Mouse (Mus musculus): Measurements from ENCODE around the gene Mrps36.
"Not testable (repeated sequence)": the region's sequence is repeated elsewhere in the genome, so short reads cannot be mapped to it uniquely, and the experiment has no call there.

Mrps36 gene

DNA sequence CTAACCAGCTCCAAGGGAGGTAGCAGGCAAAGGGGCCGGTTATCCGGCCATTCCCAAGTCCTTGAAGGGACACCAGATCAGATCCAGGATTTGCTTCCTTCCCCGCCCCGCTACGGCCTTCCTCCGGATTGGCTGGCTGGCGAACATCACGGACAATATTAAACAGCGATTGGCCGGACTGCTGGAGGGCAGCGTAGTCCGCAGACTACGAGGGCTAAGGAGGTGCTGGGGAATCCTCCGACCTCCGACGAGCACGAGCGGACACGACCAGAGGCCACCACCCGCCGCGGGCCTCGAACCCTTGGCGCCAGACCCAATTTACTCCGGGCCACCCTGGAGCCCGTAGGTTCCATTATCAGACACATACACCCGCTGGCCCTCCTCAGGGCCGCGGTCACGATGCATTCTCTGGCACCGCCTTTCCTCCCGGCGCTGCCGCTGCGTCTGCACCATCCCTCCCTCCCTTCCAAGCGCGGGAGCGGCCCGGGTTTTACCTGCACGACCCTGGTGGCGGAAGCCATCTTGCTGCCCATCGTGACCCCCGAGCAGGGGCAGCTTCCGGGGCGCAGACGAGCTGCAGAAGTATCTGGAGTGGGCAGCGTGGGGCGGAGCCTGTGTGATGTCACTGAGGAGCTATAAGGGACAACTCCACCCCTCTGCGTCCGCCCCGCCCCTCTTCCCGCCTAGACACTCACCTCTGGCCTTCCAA, at the start of gene Mrps36:
Mrps36 (minus strand) TSS at position 624 of the 709 bp plus-strand sequence.
- ATAC-seq (ENCODE audit: low TSS enrichment), result peak; percentile 91

DNA sequence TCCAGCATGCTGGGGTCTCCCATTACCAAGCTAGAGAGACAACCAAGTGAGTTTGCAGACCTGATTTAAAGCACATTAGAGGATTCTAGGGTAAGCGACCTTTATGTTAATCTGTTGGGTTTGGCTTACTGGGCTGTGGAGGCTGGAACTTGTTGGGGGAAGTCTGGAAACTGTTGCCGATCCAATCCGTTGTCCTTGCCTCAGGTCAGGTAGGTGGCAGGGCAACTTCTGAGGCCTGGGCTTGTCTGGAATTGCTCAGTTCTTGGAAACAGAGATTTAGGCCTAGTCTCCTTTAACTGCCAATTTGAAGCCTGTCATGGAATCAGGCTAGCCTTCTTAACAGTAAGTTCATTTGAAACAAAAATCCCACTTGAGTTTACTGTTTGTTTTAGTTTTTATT, 44.6 kb upstream of the Mrps36 start:
- no peak for ATAC-seq (ENCODE audit: low TSS enrichment)

DNA sequence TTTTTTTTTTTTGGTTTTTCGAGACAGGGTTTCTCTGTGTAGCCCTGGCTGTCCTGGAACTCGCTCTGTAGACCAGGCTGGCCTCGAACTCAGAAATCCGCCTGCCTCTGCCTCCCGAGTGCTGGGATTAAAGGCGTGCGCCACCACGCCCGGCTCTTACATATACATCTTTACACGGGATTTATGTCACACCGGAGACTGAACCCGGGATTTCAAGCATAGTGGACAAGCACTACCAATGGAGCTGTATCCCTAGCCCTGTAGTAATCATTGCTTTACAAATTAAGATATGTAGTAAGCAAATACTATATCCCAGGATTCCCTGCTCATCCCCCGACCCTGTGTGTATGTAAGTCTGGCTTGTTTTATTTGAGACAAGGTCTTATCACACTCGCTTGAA, 43.6 kb upstream of the Mrps36 start:
- ATAC-seq (ENCODE audit: low TSS enrichment), result not testable (repeated sequence)

DNA sequence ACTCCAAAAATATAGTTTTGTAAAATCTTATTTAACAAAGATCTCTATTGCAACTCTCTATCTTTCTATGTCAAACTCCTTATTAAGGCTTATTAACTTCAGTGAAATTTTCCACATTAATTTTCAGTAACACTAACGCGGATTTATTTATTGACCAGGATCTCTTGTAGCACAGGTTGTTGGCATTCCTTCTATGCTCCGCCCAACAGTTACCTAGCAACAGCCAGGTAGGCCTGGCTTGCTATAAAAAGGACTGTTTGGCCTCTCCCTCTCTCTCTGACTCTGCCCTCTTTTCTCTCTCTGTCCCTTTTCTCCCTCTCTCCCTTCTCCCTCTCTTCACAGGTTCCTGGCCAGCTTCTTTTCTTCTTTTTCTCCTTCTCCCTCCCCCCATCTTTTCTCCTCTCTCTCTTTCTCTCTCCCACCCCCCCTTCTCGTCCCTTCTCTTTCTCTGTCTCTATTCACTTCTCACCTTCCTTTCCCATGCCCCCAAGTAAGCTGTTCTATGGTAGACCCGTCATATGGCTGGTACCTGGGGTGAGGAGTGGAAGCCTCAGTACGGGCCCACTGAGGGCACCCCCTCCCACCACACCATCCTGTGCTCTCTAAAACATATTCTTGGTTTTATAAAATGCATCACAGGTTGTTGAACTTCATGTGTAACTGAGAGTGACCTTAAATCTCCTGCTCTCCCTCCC, 43.0 kb upstream of the Mrps36 start:
- no peak for ATAC-seq (ENCODE audit: low TSS enrichment)

DNA sequence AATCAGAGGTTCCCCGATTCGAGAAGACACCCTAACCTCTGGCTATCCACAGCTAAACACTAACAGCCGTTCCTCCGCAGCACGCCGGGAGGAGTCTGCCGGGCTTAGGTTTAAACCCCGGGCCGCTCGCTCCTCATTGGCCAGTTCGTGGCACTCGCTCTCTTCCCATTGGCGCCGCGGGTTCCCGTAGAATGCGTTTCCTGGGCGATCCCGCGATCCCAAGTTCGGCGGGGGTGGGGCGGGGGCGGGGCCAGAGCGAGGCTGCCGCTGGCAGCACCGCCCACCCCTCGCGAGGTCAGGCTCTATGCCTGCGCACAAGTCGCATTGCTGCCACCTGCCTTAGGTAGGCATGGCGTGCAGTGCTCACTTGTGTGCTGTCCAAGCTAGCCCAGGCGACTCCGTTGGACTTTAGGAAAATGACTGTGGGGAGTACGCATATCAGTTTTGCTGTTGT, 42.0 kb upstream of the Mrps36 start, which contains the start of gene Ccnb1:
Ccnb1 (minus strand) TSS at position 157 of the 454 bp plus-strand sequence.
- ATAC-seq (ENCODE audit: low TSS enrichment), result peak; percentile 100

DNA sequence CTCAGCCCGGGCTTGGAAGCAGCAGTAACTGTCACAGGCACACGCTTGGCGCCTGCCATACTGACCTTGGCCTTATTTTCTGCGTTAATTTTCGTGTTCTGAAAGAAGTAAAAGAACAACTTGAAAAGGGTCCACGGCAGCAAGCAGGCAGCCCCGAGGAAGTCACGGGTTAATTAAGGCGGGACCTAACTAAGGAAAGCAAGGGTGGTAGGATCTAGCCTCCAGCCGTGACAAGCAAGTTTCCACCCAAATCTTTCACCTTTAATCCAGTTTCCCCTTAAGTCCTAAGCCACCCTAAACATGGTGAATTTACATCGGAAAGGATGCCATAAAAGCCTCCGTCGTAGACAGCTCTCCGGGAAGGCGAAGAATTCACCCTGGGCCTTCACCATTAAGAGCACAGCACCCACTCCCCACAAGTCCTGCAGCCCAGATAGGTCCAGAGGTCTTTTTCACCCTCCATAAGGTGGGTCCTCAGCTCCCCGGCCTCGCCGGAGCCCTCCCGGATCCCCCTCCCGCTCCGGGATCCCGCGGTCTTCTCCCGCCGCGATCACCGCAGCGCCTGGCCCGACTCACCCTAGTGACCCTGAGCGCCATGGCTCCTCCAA, 41.5 kb upstream of the Mrps36 start:
- ATAC-seq (ENCODE audit: low TSS enrichment), result no peak

DNA sequence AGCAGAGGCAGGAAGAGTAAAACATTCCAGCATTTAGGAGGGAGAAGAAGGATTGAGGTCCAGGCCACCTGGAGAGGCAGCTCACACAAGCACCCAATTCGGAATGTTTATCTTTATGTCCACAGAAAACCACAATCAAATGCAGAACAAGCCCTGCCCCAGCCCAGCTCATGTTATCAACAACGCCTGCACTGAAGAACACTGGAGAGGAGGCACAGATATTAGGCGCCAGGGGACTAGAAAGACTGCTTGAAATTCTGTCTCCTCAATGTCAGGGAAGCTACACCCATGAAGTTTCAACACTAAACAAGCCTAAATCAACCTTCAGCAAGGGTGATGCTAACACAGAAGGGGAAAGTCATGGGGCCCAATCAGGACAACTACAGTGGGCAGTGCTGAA, 33.0 kb upstream of the Mrps36 start:
- no peak for ATAC-seq (ENCODE audit: low TSS enrichment)

DNA sequence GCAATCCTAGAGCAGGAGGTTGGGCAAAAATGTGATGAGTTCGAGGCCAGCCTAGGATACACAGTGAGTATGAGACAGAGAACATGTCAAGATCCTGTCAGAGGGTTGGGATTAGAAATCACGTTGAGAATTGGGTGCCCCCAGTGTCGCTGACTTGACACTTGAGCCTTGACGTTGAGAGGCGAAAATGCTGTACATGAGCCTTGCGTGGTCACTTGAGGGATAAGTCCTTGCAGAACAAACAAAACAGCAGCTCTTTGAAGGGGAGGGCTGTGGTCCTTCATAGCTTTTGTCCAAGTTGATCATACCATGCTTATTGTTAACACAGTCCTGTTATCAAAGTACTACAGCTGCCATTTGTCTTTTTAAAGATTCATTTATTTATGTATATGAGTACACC, 32.3 kb upstream of the Mrps36 start:
- ATAC-seq (ENCODE audit: low TSS enrichment), result no peak

DNA sequence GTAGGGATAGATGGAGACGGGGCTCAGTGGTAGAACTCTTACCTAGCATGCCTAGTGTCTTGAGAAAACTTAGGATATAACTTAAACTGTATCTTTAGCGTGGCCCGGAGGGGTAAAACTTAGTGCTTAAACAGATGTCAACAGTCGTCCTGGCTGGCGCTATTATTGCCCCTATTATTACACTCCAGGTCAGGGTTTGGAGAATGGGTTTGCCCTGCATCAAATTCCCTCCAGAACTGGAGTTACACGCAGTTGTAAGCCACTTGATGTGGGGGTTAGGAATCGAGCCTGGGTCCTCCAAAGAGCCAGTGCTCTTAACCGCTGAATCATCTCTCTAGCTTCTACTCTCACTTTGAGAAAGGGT, 31.6 kb upstream of the Mrps36 start:
- ATAC-seq (ENCODE audit: low TSS enrichment), result peak; percentile 39; the same call in 1 of the 2 replicates

DNA sequence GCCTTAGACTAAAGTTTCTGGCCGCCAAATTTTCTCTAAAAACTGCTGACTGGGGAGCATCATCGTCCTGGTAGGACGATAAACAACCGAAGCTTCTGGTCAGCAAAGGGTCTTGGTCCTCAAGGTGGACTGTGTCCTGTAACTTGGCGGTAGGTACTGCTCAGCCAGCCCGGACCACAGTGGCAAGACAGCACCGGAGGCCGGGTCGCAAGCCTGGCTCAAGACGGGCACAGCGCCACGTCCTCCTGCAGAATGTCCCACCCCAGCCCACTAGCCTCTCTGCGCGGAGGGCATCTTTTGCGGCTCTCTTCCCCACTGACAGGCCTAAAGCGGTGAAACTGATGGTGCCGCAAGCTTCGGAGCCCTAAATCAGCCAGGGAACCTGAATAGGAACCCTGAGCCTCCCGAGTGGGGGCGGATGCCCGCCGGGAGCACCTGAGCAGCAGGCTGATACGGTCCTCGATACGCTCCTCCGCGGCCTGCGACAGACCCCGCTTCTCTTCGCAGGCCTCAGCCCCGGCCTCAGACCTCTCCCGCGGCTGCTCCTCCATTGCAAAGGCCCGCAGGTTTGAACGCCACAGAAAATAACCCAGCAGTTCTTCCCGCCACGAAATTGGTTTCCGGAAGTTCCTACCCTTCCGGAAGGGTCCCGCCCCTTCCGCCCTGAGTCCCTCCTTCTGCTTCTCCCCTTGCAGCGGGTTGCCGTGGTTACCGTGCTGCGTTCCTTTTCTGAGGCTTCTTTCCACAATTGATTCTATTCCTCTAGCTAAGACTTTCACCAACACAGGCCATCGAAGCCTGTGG, 31.0 kb upstream of the Mrps36 start, which contains the start of gene Cenph:
Cenph (minus strand) TSS at position 648 of the 804 bp plus-strand sequence.
- ATAC-seq (ENCODE audit: low TSS enrichment), result peak; percentile 100

DNA sequence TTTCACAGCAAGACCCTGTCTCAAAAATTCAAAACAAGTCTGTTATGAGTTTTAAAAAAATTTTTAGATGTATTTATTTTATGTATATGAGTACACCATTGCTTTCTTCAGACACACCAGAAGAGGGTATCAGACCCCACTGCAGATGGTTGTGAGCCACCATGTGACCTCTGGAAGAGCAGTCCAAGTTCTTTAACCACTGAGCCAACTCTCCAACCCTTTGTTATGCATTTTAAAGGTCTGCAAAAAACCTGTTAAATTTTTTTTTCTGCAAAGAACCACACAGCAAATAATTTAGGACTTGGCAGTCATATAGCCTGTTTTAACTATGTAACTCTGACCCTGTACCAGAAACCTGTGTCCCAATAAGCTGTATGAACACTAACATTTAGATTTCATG, 30.2 kb upstream of the Mrps36 start:
- no peak for ATAC-seq (ENCODE audit: low TSS enrichment)

DNA sequence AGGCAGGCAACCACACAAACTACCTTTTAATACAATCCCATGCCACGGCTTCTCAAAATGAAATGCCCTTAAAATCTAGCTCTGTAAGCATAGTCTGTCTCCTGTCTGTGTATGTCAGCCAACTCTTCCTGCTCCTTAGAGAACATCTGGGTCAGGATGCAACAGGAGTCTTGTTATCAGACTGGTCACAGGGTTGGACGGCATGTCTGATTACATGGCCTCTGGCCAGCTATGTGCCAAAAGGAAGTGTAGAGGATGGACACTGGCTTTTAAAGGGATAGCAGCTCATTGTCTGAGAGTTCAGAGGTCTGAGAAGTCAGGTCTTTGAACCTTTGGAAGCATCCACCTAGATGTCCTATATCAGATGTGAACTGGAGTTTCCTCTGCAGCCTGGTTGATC, 10.9 kb upstream of the Mrps36 start:
- no peak for ATAC-seq (ENCODE audit: low TSS enrichment)

DNA sequence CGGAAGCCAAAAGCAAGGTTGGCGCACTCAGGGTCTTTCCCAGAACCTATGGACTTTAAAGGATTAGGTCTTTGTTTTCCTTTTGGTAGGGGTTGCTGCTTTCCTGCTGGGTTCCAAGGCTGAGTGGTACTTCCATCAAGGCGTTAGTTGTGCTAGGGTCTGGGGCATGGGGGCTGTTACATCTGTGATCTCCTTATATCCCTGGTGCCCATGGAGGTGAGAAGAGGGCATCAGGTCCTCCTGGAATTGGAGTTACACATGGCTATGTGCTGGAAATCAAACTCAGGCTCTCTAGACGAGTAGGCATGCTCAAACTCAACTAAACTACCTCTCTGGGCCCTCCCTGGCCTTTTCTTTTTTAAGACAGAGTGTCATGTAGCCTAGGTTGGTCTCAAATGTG, 9.7 kb upstream of the Mrps36 start:
- ATAC-seq (ENCODE audit: low TSS enrichment), result no peak

DNA sequence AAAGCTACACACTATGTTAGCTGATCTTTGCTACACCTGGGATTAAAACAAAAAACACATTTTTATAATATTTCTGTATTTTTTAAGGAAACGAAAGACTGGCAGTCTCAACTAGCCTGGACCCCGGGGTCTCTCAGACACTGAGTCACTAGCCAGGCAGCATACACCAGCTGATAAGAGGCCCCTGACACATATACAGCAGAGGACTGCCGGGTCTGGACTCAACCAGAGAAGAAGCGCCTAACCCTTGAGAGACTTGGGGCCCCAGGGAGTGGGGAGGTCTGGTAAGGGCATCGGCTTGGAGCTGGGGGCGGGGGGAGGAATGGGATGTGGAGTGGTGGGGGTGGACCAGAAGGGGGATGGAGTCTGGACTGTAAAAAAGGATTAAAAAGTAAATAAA, 8.6 kb upstream of the Mrps36 start:
- no peak for ATAC-seq (ENCODE audit: low TSS enrichment)

DNA sequence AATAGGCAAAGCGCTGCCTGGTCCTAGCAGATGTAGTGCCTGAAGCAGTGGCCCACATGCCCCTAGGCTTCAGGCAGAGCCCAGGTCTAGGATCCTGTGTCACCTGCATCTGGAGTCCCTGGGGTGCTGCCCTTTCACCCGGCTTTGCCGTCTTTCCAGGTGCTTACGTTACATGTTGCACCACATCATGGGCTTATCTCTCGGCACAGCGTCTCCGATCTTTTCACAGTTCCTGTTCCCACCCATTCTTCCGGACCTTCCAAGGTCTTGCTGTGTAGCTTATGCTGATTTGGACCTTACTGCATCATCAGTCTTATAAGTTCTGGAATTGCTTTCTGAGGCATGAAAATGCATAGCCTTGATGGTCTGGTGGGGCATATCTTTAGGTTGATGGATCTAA, 8.1 kb upstream of the Mrps36 start:
- ATAC-seq (ENCODE audit: low TSS enrichment), result no peak

DNA sequence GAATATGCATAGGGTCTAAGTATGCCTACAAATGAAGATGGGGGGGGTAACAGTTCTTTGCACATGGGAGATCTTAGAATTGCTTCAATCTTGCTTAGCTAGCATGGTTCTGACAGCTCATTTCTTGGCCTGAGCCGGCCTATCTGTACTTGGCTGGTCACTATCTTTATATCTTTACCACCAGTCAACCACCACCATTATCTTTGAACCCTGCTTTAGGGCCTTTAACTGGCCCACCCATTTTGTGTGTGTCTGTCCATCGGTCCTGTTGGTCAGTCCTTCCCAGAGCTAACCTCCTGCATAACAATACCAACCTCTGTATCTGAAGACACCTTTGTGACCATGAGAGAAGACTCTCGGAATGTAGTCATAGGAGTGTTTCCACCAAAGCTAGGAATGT, 6.9 kb upstream of the Mrps36 start:
- no peak for ATAC-seq (ENCODE audit: low TSS enrichment)

DNA sequence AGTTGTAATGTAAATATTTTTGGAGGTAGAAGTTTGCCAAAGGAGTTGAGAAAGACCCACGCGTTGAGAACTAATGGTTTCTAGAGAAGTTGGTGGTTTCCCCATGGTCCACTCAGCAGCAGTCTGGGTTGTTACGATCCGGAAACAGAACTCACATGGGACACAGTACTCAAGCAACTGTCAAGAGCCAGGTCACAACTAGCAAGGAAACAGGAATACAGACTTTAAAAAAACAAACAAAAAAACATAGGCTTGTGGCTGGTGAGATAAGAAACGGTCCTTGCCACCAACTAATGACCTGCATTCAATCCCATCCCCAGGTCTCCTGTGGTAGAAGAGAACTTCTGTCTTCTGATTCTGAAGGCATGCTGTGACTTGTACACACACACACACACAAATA, 6.3 kb upstream of the Mrps36 start:
- ATAC-seq (ENCODE audit: low TSS enrichment), result no peak

DNA sequence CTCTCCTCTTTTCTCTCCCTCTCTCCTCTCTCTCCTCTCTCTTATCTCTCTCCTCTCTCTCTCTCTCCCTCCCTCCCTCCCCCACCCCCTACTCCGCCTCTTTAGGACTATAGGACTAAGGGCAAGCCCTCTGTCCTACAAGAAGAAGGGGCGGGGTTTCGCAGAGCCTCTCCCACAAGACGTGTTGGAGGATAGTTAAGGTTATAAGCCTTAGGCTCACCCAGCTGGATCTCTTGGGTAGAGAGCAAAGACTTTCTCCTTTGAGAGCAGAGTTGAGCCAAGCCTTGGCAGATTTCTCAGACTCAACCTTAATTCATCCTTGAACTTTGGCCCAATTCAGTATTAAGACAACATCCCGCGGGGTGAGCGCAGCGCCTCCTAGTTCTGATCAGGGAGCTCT, 4.2 kb upstream of the Mrps36 start:
- no peak for ATAC-seq (ENCODE audit: low TSS enrichment)

DNA sequence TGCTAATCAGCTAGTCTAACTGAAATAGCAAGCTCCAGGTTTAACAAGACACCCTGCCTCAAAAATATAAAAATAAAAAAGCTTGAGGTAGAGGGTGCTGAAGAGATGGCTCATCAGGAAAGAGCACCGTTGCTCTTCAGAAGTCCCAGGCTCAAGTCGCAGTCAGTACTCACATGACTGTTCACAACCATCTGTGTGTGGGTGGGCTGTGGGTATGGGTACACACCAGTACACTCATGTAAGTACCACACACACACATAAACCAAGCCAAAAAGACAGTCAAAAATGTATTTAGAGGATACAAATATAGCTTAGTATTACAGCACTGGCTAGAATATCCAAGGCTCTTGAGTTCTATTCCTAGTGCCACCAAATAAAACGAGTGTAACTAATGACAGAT, 1.6 kb upstream of the Mrps36 start:
- ATAC-seq (ENCODE audit: low TSS enrichment), result peak; percentile 5; the same call in 1 of the 2 replicates

DNA sequence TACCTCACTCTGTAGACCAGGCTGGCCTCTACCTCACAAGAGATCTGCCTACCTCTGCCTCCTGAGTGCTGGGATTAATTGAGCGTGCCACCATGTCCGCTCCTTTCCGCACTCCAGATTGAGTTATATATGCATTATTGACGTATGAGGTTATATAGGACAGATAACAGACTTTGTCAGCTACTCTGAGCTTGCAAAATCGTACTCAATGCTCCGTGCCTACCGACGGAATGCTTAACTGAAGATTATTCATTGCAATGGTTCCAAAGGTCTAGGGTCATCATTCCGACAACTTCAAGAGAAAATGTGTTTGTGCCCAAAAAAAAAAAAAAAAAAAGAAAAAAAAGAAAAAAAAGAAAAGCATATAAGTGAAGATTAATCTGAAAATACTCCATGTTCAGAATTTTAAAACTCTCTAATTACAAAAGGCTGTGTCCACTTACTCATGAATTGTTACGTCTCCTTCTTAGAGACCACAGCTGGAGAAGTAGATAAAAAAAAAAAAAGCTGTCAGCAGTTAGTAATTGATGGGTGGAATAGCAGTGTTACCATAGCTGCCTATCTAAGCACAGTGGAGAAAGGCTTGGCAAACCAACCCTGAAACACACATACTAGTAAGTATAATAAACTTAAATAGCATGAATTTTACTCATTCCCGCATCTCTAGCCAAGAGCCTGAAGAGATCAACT, 968 bp downstream of the Mrps36 start:
- peak; percentile 21 for ATAC-seq (ENCODE audit: low TSS enrichment)

DNA sequence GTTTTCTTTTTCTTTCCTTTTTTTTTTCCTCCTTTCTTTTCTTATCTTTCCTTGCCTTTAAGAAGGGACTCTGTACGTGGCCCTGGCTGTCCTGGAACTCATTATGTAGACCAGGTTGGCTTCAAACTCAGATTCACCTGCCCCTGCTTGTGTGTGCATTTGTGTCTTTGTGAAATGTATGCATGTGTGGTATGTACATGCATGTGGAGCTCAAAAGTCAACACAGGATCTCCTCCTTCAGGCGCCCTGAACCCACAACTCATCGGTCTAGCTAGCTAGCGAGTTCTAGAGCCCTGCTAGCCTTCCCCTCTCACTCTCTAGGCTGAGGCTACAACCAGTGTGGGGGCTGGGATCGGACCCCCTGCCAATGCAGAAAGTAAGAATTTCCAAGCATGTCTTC, 1.6 kb downstream of the Mrps36 start:
- no peak for ATAC-seq (ENCODE audit: low TSS enrichment)

DNA sequence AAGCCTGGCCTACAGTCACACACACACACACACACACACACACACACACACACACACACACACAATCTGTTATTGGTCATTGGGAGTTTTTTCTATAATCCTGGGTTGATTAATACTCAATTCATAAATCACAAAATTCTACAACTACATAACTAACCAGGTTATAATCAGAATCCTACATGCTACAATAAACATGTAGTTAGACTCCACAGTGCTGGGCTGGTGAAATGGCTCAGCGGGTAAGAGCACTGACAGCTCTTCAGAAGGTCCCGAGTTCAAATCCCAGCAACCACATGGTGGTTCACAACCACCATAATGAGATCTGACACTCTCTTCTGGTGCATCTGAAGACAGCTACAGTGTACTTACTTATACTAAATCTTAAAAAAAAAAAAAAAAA, 11.7 kb downstream of the Mrps36 start:
- ATAC-seq (ENCODE audit: low TSS enrichment), result no peak

Data from frontal cortex, adult (tissue).